Mouse (Mus musculus) olfactory bulb, adult 2 months (tissue): ENCODE data around the gene Rnaseh2c.

ENCODE experiments used
- CTCF ChIP-seq: fragments of 200-500 bp; IDR thresholded peaks from 2 replicates; pipeline ENCODE4 v1.5.1; 2012; ENCODE audit warnings: low read depth, mild to moderate bottlenecking, low read length, moderate library complexity; ENCODE audit not compliant: insufficient read depth
- POLR2A ChIP-seq: fragments of 200-500 bp; IDR thresholded peaks from 2 replicates; pipeline ENCODE4 v1.6.1; 2012; ENCODE audit warnings: mild to moderate bottlenecking, low read depth, low read length, moderate library complexity; ENCODE audit not compliant: insufficient read depth

GRCm38 (mm10) chr19:5629907-5630306 lies 28.2 kb downstream of the Rnaseh2c start:
- no peak for TF ChIP-seq CTCF
- TF ChIP-seq POLR2A: no peak
